Mouse (Mus musculus) bone marrow, adult 2 months (tissue): ENCODE data around the gene Irf2.

Source experiments
- CTCF ChIP-seq: fragments of 200-500 bp; IDR thresholded peaks from 2 replicates; pipeline ENCODE4 v1.5.1; 2011; ENCODE audit warnings: low read length, control low read depth; ENCODE audit not compliant: control insufficient read depth, insufficient read depth
- POLR2A ChIP-seq: fragments of 200-500 bp; IDR thresholded peaks from 2 replicates; pipeline ENCODE4 v1.6.1; 2011; ENCODE audit warnings: low read depth, mild to moderate bottlenecking, control low read depth, low read length, borderline replicate concordance; ENCODE audit not compliant: control insufficient read depth

GRCm38 (mm10) chr8:46828734-46829413, 89.3 kb downstream of the Irf2 start:
- TF ChIP-seq CTCF = no peak
- TF ChIP-seq POLR2A = no peak
